Mouse (Mus musculus) limb, embryonic 11.5 days (tissue): ENCODE results near the gene Zfp367. TPM values are rescaled to one million over a fixed set of nuclear protein-coding genes. Genes with fewer than 3 reads are reported as not detected.

Experiments
- ATAC-seq: fragments of 200-750 bp; cut with Nextera tagmentation; 2 replicates; pipeline ENCODE4 v1.8.0; 2017; ENCODE audit warnings: low read depth; ENCODE audit not compliant: insufficient number of reproducible peaks, low FRiP score, low TSS enrichment
- DNase-seq: peaks from one replicate; pipeline ENCODE4 v3.0.0-alpha.2; 2015; ENCODE audit warnings: low spot score
- H3K27ac ChIP-seq: fragments of 300-500 bp; sonication (generic); replicated peaks from 2 replicates; pipeline ENCODE4 v1.5.1; 2014; ENCODE audit warnings: low read depth, mild to moderate bottlenecking, low read length
- H3K27me3 ChIP-seq: fragments of 300-500 bp; sonication (generic); 2 replicates; pipeline ENCODE4 v1.6.1; 2014; ENCODE audit warnings: mild to moderate bottlenecking, low read length, mixed read lengths; ENCODE audit not compliant: control insufficient read depth, insufficient read depth
- H3K36me3 ChIP-seq: fragments of 300-500 bp; sonication (generic); 2 replicates; pipeline ENCODE4 v1.6.1; 2014; ENCODE audit warnings: mild to moderate bottlenecking, low read length, moderate library complexity, mixed read lengths; ENCODE audit not compliant: control insufficient read depth, insufficient read depth
- H3K4me1 ChIP-seq: fragments of 300-500 bp; sonication (generic); 2 replicates; pipeline ENCODE4 v1.6.1; 2014; ENCODE audit warnings: low read length, mixed read lengths; ENCODE audit not compliant: control insufficient read depth, insufficient read depth
- H3K4me2 ChIP-seq: fragments of 300-500 bp; sonication (generic); 2 replicates; pipeline ENCODE4 v1.6.1; 2014; ENCODE audit warnings: low read depth, mild to moderate bottlenecking, moderate library complexity; ENCODE audit not compliant: severe bottlenecking
- H3K4me3 ChIP-seq: fragments of 300-500 bp; sonication (generic); 2 replicates; pipeline ENCODE4 v1.5.1; 2014; ENCODE audit warnings: low read depth, low read length
- H3K9ac ChIP-seq: fragments of 300-500 bp; sonication (generic); 2 replicates; pipeline ENCODE4 v1.6.1; 2014; ENCODE audit warnings: mild to moderate bottlenecking, low read length
- H3K9me3 ChIP-seq: fragments of 300-500 bp; sonication (generic); 2 replicates; pipeline ENCODE4 v1.6.1; 2016; ENCODE audit warnings: low read length; ENCODE audit not compliant: control insufficient read depth
- WGBS: fragments of 180-500 bp; shearing (Covaris S2); extraction: QIAGEN DNeasy Blood & Tissue Kit; methylation state at CpG from one replicate; pipeline ENCODE4 v1.1.7; 2014; 5-methylcytosine and 5-hydroxymethylcytosine counted together
- polyA plus RNA-seq: library from polyadenylated mRNA; unstranded; fragments of >200 nt; fragmentation: Nextera tagmentation; extraction: Ambion mirVana; gene quantifications from 2 replicates; pipeline ENCODE4 v1.2.1, GENCODE M21; 2014

Zfp367 gene
- polyA plus RNA-seq, 1 experiment from 2014 or later = 15.3 TPM

- no peak for ATAC-seq
- no peak overlapping the region for H3K27ac ChIP-seq
- H3K36me3 ChIP-seq = no peaks in the 10 kb centered on the region
- H3K27me3 ChIP-seq = no peaks in the 10 kb centered on the region
- WGBS = 60% methylated on average over 2 of the region's 2 CpGs
- no peaks in the 10 kb centered on the region for H3K4me1 ChIP-seq
- H3K4me3 ChIP-seq = no peak overlapping the region
- no peaks in the 10 kb centered on the region for H3K9me3 ChIP-seq
- no peak for DNase-seq
- no peak overlapping the region for H3K9ac ChIP-seq
- H3K4me2 ChIP-seq = no peak overlapping the region
Observed at GRCm38 (mm10) chr13:64117442-64117841, 35.6 kb downstream of the Zfp367 start.

DNA sequence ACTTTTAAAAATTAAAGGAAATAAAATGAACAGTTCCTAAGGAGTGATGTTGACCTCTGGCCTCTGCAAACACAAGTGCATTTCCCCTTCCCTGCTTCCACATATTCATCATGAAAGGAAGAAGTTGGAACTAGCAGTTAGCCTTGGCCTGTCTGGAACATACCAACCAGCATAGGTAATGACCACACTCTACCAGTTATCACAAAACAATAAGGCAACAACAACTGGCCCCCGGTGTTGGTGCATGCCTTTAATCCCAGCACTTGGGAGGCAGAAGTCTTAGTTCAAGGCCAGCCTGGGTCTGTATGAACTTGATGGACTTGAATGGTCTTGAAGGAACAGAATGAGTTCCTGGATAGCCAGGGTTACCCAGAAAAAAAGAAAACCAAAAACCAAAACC, 42.6 kb downstream of the Zfp367 start:
- Histone ChIP-seq H3K27ac (no peak overlapping the region), H3K9ac (no peak overlapping the region), H3K36me3 (no peaks in the 10 kb centered on the region), H3K4me2 (no peak overlapping the region), H3K4me3 (no peak overlapping the region), H3K27me3 (no peaks in the 10 kb centered on the region), H3K9me3 (no peaks in the 10 kb centered on the region), H3K4me1 (0 out of 2 replicates have a peak, but pooled peaks cover 3% of the 10 kb centered on the region)
- no peak for ATAC-seq
- DNase-seq = no peak
- 97% methylated on average over 1 of the region's 1 CpGs for WGBS

DNA sequence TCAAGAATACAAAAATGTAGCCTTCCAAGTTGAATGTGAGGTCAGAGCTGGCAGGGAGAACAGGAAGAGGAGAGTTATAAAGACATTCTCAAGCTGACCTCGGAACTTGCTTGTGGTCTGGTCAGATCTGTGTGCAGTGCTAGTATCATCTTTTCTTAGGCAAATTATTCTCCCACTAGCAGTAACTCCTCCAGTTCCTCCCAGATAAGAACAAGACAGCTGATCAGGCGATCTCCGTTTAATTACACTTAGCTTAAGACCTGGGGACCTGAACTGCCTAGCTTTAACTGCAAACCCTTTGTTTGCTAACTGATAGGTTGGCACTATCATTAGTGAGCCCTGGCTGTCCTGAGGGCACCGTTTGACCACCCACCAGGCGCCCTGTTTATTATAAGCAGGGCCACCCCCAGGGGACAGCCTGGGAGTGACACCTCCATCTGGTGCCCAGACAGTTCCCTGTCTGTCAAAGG, 44.6 kb downstream of the Zfp367 start:
- H3K27ac ChIP-seq = no peak overlapping the region
- ATAC-seq = 0 out of 2 replicates have a peak, but pooled peaks have one; percentile 31

GRCm38 (mm10) chr13:64107535-64107934, 45.5 kb downstream of the Zfp367 start:
- Histone ChIP-seq H3K9me3 (no peaks in the 10 kb centered on the region), H3K27me3 (no peaks in the 10 kb centered on the region), H3K27ac (no peak overlapping the region), H3K4me1 (0 out of 2 replicates have a peak, but pooled peaks cover 3% of the 10 kb centered on the region), H3K4me3 (no peak overlapping the region), H3K4me2 (no peak overlapping the region), H3K36me3 (no peaks in the 10 kb centered on the region), H3K9ac (no peak overlapping the region)
- DNase-seq (no peak), ATAC-seq (no peak)
- WGBS = 26% methylated on average over 8 of the region's 8 CpGs

More for the DNA sequence above, 44.6 kb downstream of the Zfp367 start:
- H3K36me3 ChIP-seq = no peaks in the 10 kb centered on the region
- H3K4me2 ChIP-seq = no peak overlapping the region
- DNase-seq = no peak
- no peaks in the 10 kb centered on the region for H3K9me3 ChIP-seq
- H3K27me3 ChIP-seq = no peaks in the 10 kb centered on the region
- 0 out of 2 replicates have a peak, but pooled peaks cover 3% of the 10 kb centered on the region for H3K4me1 ChIP-seq
- WGBS = 21% methylated on average over 5 of the region's 5 CpGs
- no peak overlapping the region for H3K9ac ChIP-seq
- no peak overlapping the region for H3K4me3 ChIP-seq

DNA sequence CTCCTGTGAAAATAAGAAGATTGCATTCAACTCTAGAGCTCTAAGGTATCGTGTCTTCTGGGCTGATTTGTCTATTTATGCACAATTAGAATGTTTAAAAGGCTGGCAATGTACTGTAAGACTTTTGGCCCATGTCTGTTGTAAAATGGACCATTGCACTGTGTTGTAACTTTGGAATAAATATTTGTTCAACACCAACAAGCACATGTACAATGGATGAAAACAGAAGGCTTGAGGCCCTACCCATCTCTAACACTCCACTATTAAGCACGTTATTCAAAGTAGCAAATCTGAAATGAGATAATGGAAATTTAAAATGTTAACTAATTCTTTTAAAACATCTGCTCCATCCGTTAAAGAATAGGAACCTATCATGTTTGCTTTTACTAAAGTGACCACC, 45.9 kb downstream of the Zfp367 start:
- WGBS = 82% methylated on average over 3 of the region's 3 CpGs
- DNase-seq (no peak), ATAC-seq (no peak)
- no peak overlapping the region for H3K4me2 ChIP-seq
- H3K4me1 ChIP-seq = 0 out of 2 replicates have a peak, but pooled peaks cover 3% of the 10 kb centered on the region
- no peak overlapping the region for H3K4me3 ChIP-seq
- H3K9ac ChIP-seq = no peak overlapping the region
- H3K27me3 ChIP-seq = no peaks in the 10 kb centered on the region
- no peaks in the 10 kb centered on the region for H3K9me3 ChIP-seq
- no peaks in the 10 kb centered on the region for H3K36me3 ChIP-seq
- H3K27ac ChIP-seq = no peak overlapping the region

DNA sequence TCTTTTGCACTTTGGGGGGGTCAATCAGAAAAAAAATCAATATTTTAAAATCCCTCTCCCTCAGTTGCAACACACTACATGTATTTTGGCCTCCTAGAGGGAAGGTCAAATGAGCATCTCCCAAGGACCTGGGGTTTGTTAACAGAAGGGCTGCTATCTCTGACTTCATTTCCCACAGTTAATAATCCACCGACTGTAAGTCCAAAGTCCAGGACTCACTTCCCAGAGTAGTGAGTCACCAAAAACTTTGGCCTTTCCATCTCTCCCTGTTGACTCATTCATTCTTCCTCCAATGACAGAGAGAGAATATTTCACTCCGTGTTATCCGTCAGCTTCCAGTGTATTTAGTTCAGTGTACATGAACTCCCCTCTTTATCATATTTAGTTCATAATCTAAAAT, 47.3 kb downstream of the Zfp367 start:
- Histone ChIP-seq H3K36me3 (no peaks in the 10 kb centered on the region), H3K9me3 (no peaks in the 10 kb centered on the region), H3K27me3 (no peaks in the 10 kb centered on the region), H3K4me1 (0 out of 2 replicates have a peak, but pooled peaks cover 3% of the 10 kb centered on the region), H3K27ac (no peak overlapping the region), H3K9ac (no peak overlapping the region), H3K4me2 (no peak overlapping the region), H3K4me3 (no peak overlapping the region)
- DNase-seq (no peak), ATAC-seq (no peak)
- 94% methylated on average over 3 of the region's 3 CpGs for WGBS

GRCm38 (mm10) chr13:64100186-64100585, 52.8 kb downstream of the Zfp367 start:
- H3K4me3 ChIP-seq = no peak overlapping the region
- no peaks in the 10 kb centered on the region for H3K27me3 ChIP-seq
- no peaks in the 10 kb centered on the region for H3K36me3 ChIP-seq
- no peak overlapping the region for H3K4me2 ChIP-seq
- DNase-seq = peak; percentile 48
- no peaks in the 10 kb centered on the region for H3K4me1 ChIP-seq
- no peak overlapping the region for H3K9ac ChIP-seq
- H3K9me3 ChIP-seq = no peaks in the 10 kb centered on the region
- no peak for ATAC-seq
- H3K27ac ChIP-seq = no peak overlapping the region
- WGBS = 63% methylated on average over 3 of the region's 3 CpGs

- ATAC-seq = no peak
- Histone ChIP-seq H3K4me2 (no peak overlapping the region), H3K27ac (no peak overlapping the region), H3K9me3 (no peaks in the 10 kb centered on the region), H3K9ac (no peak overlapping the region), H3K27me3 (no peaks in the 10 kb centered on the region), H3K4me3 (no peak overlapping the region), H3K36me3 (no peaks in the 10 kb centered on the region), H3K4me1 (no peaks in the 10 kb centered on the region)
- 72% methylated on average over 9 of the region's 9 CpGs for WGBS
- DNase-seq = peak; percentile 64
Observed at GRCm38 (mm10) chr13:64098992-64099391, 54.0 kb downstream of the Zfp367 start.

GRCm38 (mm10) chr13:64093341-64093740, 59.7 kb downstream of the Zfp367 start:
- H3K4me1 ChIP-seq = no peaks in the 10 kb centered on the region
- WGBS = 0% methylated on average over 1 of the region's 1 CpGs

More at GRCm38 (mm10) chr13:64093341-64093740, 59.7 kb downstream of the Zfp367 start:
- H3K9me3 ChIP-seq = no peaks in the 10 kb centered on the region
- H3K4me2 ChIP-seq = no peak overlapping the region
- no peak overlapping the region for H3K27ac ChIP-seq
- no peak overlapping the region for H3K9ac ChIP-seq
- no peak overlapping the region for H3K4me3 ChIP-seq
- ATAC-seq (no peak), DNase-seq (peak; percentile 88)
- H3K36me3 ChIP-seq = no peaks in the 10 kb centered on the region
- H3K27me3 ChIP-seq = no peaks in the 10 kb centered on the region
